Mouse (Mus musculus): ENCODE results near the gene Itpr1. TPM values are rescaled to one million over a fixed set of nuclear protein-coding genes. Genes with fewer than 3 reads are reported as not detected.

Itpr1 gene
- polyA plus RNA-seq, 1 experiment from 2014 or later = 8.3 TPM

GRCm38 (mm10) chr6:108408726-108409125, 195.8 kb downstream of the Itpr1 start:
- Histone ChIP-seq H3K36me3 (ENCODE audit: control insufficient read depth, insufficient read depth, low read length) (peaks cover 5% of the 10 kb centered on the region), H3K9ac (ENCODE audit: low read depth, low read length) (no peak overlapping the region)
- WGBS = 91% methylated on average over 5 of the region's 5 CpGs

GRCm38 (mm10) chr6:108410771-108411170, 197.9 kb downstream of the Itpr1 start:
- no peak overlapping the region for H3K9ac ChIP-seq (ENCODE audit: low read depth, low read length)
- DNase-seq (ENCODE audit: low spot score) = no peak
- peaks cover 7% of the 10 kb centered on the region for H3K36me3 ChIP-seq (ENCODE audit: control insufficient read depth, insufficient read depth, low read length)
- WGBS = 75% methylated on average over 16 of the region's 16 CpGs
- H3K4me3 ChIP-seq (ENCODE audit: low read depth, low read length) = no peak overlapping the region
- no peak overlapping the region for H3K4me2 ChIP-seq
- no peaks in the 10 kb centered on the region for H3K27me3 ChIP-seq (replicated peaks; ENCODE audit: control insufficient read depth, insufficient read depth, low read length)
- H3K9me3 ChIP-seq (ENCODE audit: control insufficient read depth, low read length) = no peaks in the 10 kb centered on the region
- H3K4me1 ChIP-seq (replicated peaks; ENCODE audit: control insufficient read depth, insufficient read depth, low read length) = no peaks in the 10 kb centered on the region
- ATAC-seq (replicated peaks; ENCODE audit: low FRiP score) = no peak
- H3K27ac ChIP-seq (ENCODE audit: low read depth, low read length) = no peak overlapping the region

More at GRCm38 (mm10) chr6:108408726-108409125, 195.8 kb downstream of the Itpr1 start:
- no peak for DNase-seq (ENCODE audit: low spot score)
- no peaks in the 10 kb centered on the region for H3K4me1 ChIP-seq (replicated peaks; ENCODE audit: control insufficient read depth, insufficient read depth, low read length)
- no peak overlapping the region for H3K4me2 ChIP-seq
- no peaks in the 10 kb centered on the region for H3K27me3 ChIP-seq (replicated peaks; ENCODE audit: control insufficient read depth, insufficient read depth, low read length)
- H3K27ac ChIP-seq (ENCODE audit: low read depth, low read length) = no peak overlapping the region
- no peaks in the 10 kb centered on the region for H3K9me3 ChIP-seq (ENCODE audit: control insufficient read depth, low read length)
- ATAC-seq (replicated peaks; ENCODE audit: low FRiP score) = no peak
- no peak overlapping the region for H3K4me3 ChIP-seq (ENCODE audit: low read depth, low read length)

- ATAC-seq (replicated peaks; ENCODE audit: low FRiP score) (no peak), DNase-seq (ENCODE audit: low spot score) (no peak)
- no peak overlapping the region for H3K4me3 ChIP-seq (ENCODE audit: low read depth, low read length)
- no peak overlapping the region for H3K9ac ChIP-seq (ENCODE audit: low read depth, low read length)
- H3K27me3 ChIP-seq (replicated peaks; ENCODE audit: control insufficient read depth, insufficient read depth, low read length) = no peaks in the 10 kb centered on the region
- no peak overlapping the region for H3K27ac ChIP-seq (ENCODE audit: low read depth, low read length)
- H3K4me2 ChIP-seq = no peak overlapping the region
- H3K9me3 ChIP-seq (ENCODE audit: control insufficient read depth, low read length) = no peaks in the 10 kb centered on the region
- no peaks in the 10 kb centered on the region for H3K4me1 ChIP-seq (replicated peaks; ENCODE audit: control insufficient read depth, insufficient read depth, low read length)
- WGBS = 72% methylated on average over 4 of the region's 4 CpGs
- H3K36me3 ChIP-seq (ENCODE audit: control insufficient read depth, insufficient read depth, low read length) = peaks cover 7% of the 10 kb centered on the region
These were observed 198.3 kb downstream of the Itpr1 start for GRCm38 (mm10) chr6:108411201-108411600.

GRCm38 (mm10) chr6:108413006-108413405, 200.1 kb downstream of the Itpr1 start:
- Histone ChIP-seq H3K27me3 (replicated peaks; ENCODE audit: control insufficient read depth, insufficient read depth, low read length) (no peaks in the 10 kb centered on the region), H3K27ac (ENCODE audit: low read depth, low read length) (no peak overlapping the region), H3K9ac (ENCODE audit: low read depth, low read length) (no peak overlapping the region), H3K36me3 (ENCODE audit: control insufficient read depth, insufficient read depth, low read length) (peaks cover 7% of the 10 kb centered on the region), H3K4me2 (no peak overlapping the region), H3K4me3 (ENCODE audit: low read depth, low read length) (no peak overlapping the region), H3K9me3 (ENCODE audit: control insufficient read depth, low read length) (no peaks in the 10 kb centered on the region), H3K4me1 (replicated peaks; ENCODE audit: control insufficient read depth, insufficient read depth, low read length) (no peaks in the 10 kb centered on the region)
- 92% methylated on average over 8 of the region's 8 CpGs for WGBS
- ATAC-seq (replicated peaks; ENCODE audit: low FRiP score) = no peak
- DNase-seq (ENCODE audit: low spot score) = no peak

- Histone ChIP-seq H3K27me3 (replicated peaks; ENCODE audit: control insufficient read depth, insufficient read depth, low read length) (no peaks in the 10 kb centered on the region), H3K36me3 (ENCODE audit: control insufficient read depth, insufficient read depth, low read length) (peaks cover 7% of the 10 kb centered on the region), H3K4me1 (replicated peaks; ENCODE audit: control insufficient read depth, insufficient read depth, low read length) (no peaks in the 10 kb centered on the region), H3K4me2 (no peak overlapping the region), H3K9me3 (ENCODE audit: control insufficient read depth, low read length) (no peaks in the 10 kb centered on the region), H3K4me3 (ENCODE audit: low read depth, low read length) (no peak overlapping the region), H3K9ac (ENCODE audit: low read depth, low read length) (no peak overlapping the region), H3K27ac (ENCODE audit: low read depth, low read length) (no peak overlapping the region)
- no peak for ATAC-seq (replicated peaks; ENCODE audit: low FRiP score)
- DNase-seq (ENCODE audit: low spot score) = no peak
- 92% methylated on average over 9 of the region's 9 CpGs for WGBS
These were observed 200.7 kb downstream of the Itpr1 start for GRCm38 (mm10) chr6:108413593-108413992.

- Histone ChIP-seq H3K9ac (ENCODE audit: low read depth, low read length) (no peak overlapping the region), H3K27ac (ENCODE audit: low read depth, low read length) (no peak overlapping the region), H3K4me2 (no peak overlapping the region), H3K4me3 (ENCODE audit: low read depth, low read length) (no peak overlapping the region), H3K36me3 (ENCODE audit: control insufficient read depth, insufficient read depth, low read length) (peaks cover 7% of the 10 kb centered on the region), H3K4me1 (replicated peaks; ENCODE audit: control insufficient read depth, insufficient read depth, low read length) (no peaks in the 10 kb centered on the region), H3K9me3 (ENCODE audit: control insufficient read depth, low read length) (no peaks in the 10 kb centered on the region), H3K27me3 (replicated peaks; ENCODE audit: control insufficient read depth, insufficient read depth, low read length) (no peaks in the 10 kb centered on the region)
- DNase-seq (ENCODE audit: low spot score) = no peak
- no peak for ATAC-seq (replicated peaks; ENCODE audit: low FRiP score)
- 93% methylated on average over 4 of the region's 4 CpGs for WGBS
These were observed 203.0 kb downstream of the Itpr1 start for GRCm38 (mm10) chr6:108415847-108416246.

- H3K36me3 ChIP-seq (ENCODE audit: control insufficient read depth, insufficient read depth, low read length) = peaks cover 5% of the 10 kb centered on the region
- H3K4me3 ChIP-seq (ENCODE audit: low read depth, low read length) = no peak overlapping the region
- H3K9me3 ChIP-seq (ENCODE audit: control insufficient read depth, low read length) = no peaks in the 10 kb centered on the region
- H3K27me3 ChIP-seq (replicated peaks; ENCODE audit: control insufficient read depth, insufficient read depth, low read length) = no peaks in the 10 kb centered on the region
- H3K4me1 ChIP-seq (replicated peaks; ENCODE audit: control insufficient read depth, insufficient read depth, low read length) = no peaks in the 10 kb centered on the region
- ATAC-seq (replicated peaks; ENCODE audit: low FRiP score) (peak; percentile 41; the same call in 1 of the 2 replicates), DNase-seq (ENCODE audit: low spot score) (no peak)
- H3K27ac ChIP-seq (ENCODE audit: low read depth, low read length) = no peak overlapping the region
- no peak overlapping the region for H3K4me2 ChIP-seq
- no peak overlapping the region for H3K9ac ChIP-seq (ENCODE audit: low read depth, low read length)
- whole genome bisulfite sequencing = 66% methylated on average over 8 of the region's 8 CpGs
These were observed 204.6 kb downstream of the Itpr1 start for GRCm38 (mm10) chr6:108417508-108417907.

GRCm38 (mm10) chr6:108418218-108418617, 205.3 kb downstream of the Itpr1 start:
- no peaks in the 10 kb centered on the region for H3K9me3 ChIP-seq (ENCODE audit: control insufficient read depth, low read length)
- no peak for ATAC-seq (replicated peaks; ENCODE audit: low FRiP score)
- DNase-seq (ENCODE audit: low spot score) = no peak
- no peaks in the 10 kb centered on the region for H3K27me3 ChIP-seq (replicated peaks; ENCODE audit: control insufficient read depth, insufficient read depth, low read length)
- H3K9ac ChIP-seq (ENCODE audit: low read depth, low read length) = no peak overlapping the region
- H3K4me1 ChIP-seq (replicated peaks; ENCODE audit: control insufficient read depth, insufficient read depth, low read length) = no peaks in the 10 kb centered on the region
- no peak overlapping the region for H3K27ac ChIP-seq (ENCODE audit: low read depth, low read length)
- peaks cover 5% of the 10 kb centered on the region for H3K36me3 ChIP-seq (ENCODE audit: control insufficient read depth, insufficient read depth, low read length)
- WGBS = 90% methylated on average over 7 of the region's 7 CpGs
- no peak overlapping the region for H3K4me2 ChIP-seq
- H3K4me3 ChIP-seq (ENCODE audit: low read depth, low read length) = no peak overlapping the region

- Histone ChIP-seq H3K36me3 (ENCODE audit: control insufficient read depth, insufficient read depth, low read length) (no peaks in the 10 kb centered on the region; the same call in 1 of the 2 replicates), H3K4me2 (no peak overlapping the region), H3K4me1 (replicated peaks; ENCODE audit: control insufficient read depth, insufficient read depth, low read length) (0 out of 2 replicates have a peak, but pooled peaks cover 6% of the 10 kb centered on the region), H3K27me3 (replicated peaks; ENCODE audit: control insufficient read depth, insufficient read depth, low read length) (no peaks in the 10 kb centered on the region), H3K9me3 (ENCODE audit: control insufficient read depth, low read length) (no peaks in the 10 kb centered on the region), H3K27ac (ENCODE audit: low read depth, low read length) (no peak overlapping the region), H3K4me3 (ENCODE audit: low read depth, low read length) (no peak overlapping the region), H3K9ac (ENCODE audit: low read depth, low read length) (no peak overlapping the region)
- 82% methylated on average over 9 of the region's 9 CpGs for WGBS
- DNase-seq (ENCODE audit: low spot score) (no peak), ATAC-seq (replicated peaks; ENCODE audit: low FRiP score) (0 out of 2 replicates have a peak, but pooled peaks have one; percentile 6)
These were observed 212.1 kb downstream of the Itpr1 start for GRCm38 (mm10) chr6:108424749-108425584.

All from liver, embryonic 11.5 days (tissue).